Mouse (Mus musculus): ENCODE results near the gene Traf1.

DNA sequence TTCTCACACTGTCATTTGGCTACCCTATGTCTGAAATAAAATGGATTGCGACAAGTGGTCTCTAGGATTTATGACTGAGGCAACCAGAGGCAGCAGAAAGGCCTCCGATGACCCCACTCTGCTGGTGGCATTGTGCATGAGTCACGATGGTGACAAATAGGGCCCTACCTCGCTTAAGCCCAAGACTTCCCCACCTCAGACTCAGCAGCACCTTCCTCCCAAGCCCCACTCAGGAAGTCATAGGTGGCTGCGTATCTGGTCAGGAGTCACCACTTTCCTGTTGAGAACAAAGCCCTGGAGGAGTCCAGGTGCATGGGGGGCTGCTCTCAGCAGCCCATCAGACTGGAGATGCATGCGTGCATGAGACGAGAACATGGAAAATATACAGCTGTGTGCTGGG, 3.0 kb downstream of the Traf1 start:
- TF ChIP-seq USF1 (IDR thresholded peaks at IDR 0.05; ENCODE audit: low read depth) (no peak), CTCF (IDR thresholded peaks at IDR 0.05; ENCODE audit: control insufficient read depth, insufficient read depth, insufficient read length) (no peak), MAX (IDR thresholded peaks at IDR 0.05) (no peak), MYOG (IDR thresholded peaks at IDR 0.05; ENCODE audit: control insufficient read depth, extremely low read depth, insufficient read length) (no peak)

Data from C2C12 (cell line).